Mouse (Mus musculus): ENCODE measurements around the gene Btbd9. TPM values are rescaled to one million over a fixed set of nuclear protein-coding genes. Genes with fewer than 3 reads are reported as not detected.

Btbd9 gene
- polyA plus RNA-seq, 1 experiment from 2014 or later: 137 TPM

GRCm38 (mm10) chr17:30268456-30268855 lies 307.8 kb downstream of the Btbd9 start:
- no peaks in the 10 kb centered on the region for H3K9me3 ChIP-seq
- no peak for ATAC-seq
- no peak overlapping the region for H3K9ac ChIP-seq (replicated peaks)
- 0 out of 2 replicates have a peak, but pooled peaks cover 10% of the 10 kb centered on the region for H3K36me3 ChIP-seq
- no peak overlapping the region for H3K27ac ChIP-seq
- peaks cover 2% of the 10 kb centered on the region; the same call in 1 of the 2 replicates for H3K4me1 ChIP-seq (replicated peaks)
- no peak overlapping the region for H3K4me2 ChIP-seq (replicated peaks)
- no peak overlapping the region for H3K4me3 ChIP-seq (replicated peaks)
- 90% methylated on average over 8 of the region's 8 CpGs for WGBS
- no peaks in the 10 kb centered on the region for H3K27me3 ChIP-seq

DNA sequence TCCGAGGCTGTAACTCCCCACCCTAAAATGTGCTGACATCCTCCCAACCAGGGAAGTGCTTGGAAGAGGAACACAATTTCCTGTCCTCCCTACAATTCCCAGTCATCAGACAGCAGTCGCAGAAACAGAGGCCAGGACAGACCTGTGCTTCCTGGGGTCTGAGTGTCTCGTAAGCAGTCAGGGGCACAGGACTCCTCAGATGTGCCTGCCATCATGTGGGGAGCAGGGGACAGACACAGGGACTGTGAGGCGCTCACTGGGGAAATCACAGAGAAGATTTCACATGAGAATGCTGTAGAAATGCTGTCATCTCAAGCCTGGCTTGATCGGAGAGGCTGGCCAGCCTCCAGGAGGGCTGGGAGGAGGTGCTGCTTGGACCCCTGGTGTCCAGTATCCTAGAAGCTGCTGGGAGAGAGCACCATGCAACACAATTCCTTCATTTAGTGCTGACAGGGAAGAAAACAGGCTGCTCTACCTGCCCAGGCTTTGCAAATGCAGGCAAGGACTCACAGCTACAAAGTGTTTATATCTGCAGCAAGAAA lies 308.8 kb downstream of the Btbd9 start:
- Histone ChIP-seq H3K4me2 (replicated peaks) (no peak overlapping the region), H3K36me3 (0 out of 2 replicates have a peak, but pooled peaks cover 10% of the 10 kb centered on the region), H3K9me3 (no peaks in the 10 kb centered on the region), H3K27ac (no peak overlapping the region), H3K4me3 (replicated peaks) (no peak overlapping the region), H3K4me1 (replicated peaks) (peaks cover 11% of the 10 kb centered on the region), H3K9ac (replicated peaks) (no peak overlapping the region), H3K27me3 (no peaks in the 10 kb centered on the region)
- no peak for ATAC-seq
- 78% methylated on average over 5 of the region's 5 CpGs for WGBS

- H3K36me3 ChIP-seq: 0 out of 2 replicates have a peak, but pooled peaks cover 10% of the 10 kb centered on the region
- ATAC-seq: no peak
- no peaks in the 10 kb centered on the region for H3K27me3 ChIP-seq
- H3K4me2 ChIP-seq (replicated peaks): no peak overlapping the region
- H3K9me3 ChIP-seq: no peaks in the 10 kb centered on the region
- H3K4me3 ChIP-seq (replicated peaks): no peak overlapping the region
- no peak overlapping the region for H3K27ac ChIP-seq
- no peak overlapping the region for H3K9ac ChIP-seq (replicated peaks)
- H3K4me1 ChIP-seq (replicated peaks): peaks cover 48% of the 10 kb centered on the region
- 85% methylated on average over 2 of the region's 2 CpGs for WGBS
Measured at GRCm38 (mm10) chr17:30263535-30263934, 312.8 kb downstream of the Btbd9 start.

DNA sequence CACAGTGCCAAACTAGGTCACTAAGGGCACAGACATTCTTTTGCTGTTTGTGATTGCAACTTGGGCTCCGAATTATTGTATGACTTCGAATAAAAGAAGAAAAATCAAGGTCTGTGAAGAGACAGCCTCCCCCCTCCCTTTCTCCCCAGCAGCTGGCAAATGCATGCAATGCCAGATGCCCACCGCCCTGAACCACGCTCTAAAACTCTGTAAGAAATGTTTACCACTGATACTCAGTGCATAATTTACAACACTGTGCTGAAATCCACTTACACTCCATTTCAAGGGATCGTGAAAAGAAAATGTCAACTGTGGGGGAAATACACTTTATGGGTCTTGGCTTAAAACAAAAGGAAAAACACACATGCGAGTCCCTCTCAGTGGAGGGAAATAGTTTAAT lies 313.3 kb downstream of the Btbd9 start:
- Histone ChIP-seq H3K9ac (replicated peaks) (no peak overlapping the region), H3K36me3 (0 out of 2 replicates have a peak, but pooled peaks cover 10% of the 10 kb centered on the region), H3K4me3 (replicated peaks) (no peak overlapping the region), H3K4me2 (replicated peaks) (no peak overlapping the region), H3K27ac (peak overlapping the region; percentile 64; the same call in 1 of the 2 replicates), H3K9me3 (no peaks in the 10 kb centered on the region), H3K4me1 (replicated peaks) (peaks cover 54% of the 10 kb centered on the region), H3K27me3 (no peaks in the 10 kb centered on the region)
- no peak for ATAC-seq
- WGBS: 83% methylated on average over 6 of the region's 6 CpGs

GRCm38 (mm10) chr17:30262440-30262839 lies 313.8 kb downstream of the Btbd9 start:
- no peak overlapping the region for H3K4me3 ChIP-seq (replicated peaks)
- H3K27ac ChIP-seq: peak overlapping the region; percentile 64; the same call in 1 of the 2 replicates
- H3K4me2 ChIP-seq (replicated peaks): no peak overlapping the region
- WGBS: 66% methylated on average over 4 of the region's 4 CpGs
- H3K9ac ChIP-seq (replicated peaks): no peak overlapping the region
- H3K9me3 ChIP-seq: no peaks in the 10 kb centered on the region
- peaks cover 59% of the 10 kb centered on the region for H3K4me1 ChIP-seq (replicated peaks)
- no peaks in the 10 kb centered on the region for H3K27me3 ChIP-seq
- 0 out of 2 replicates have a peak, but pooled peaks cover 8% of the 10 kb centered on the region for H3K36me3 ChIP-seq
- no peak for ATAC-seq

DNA sequence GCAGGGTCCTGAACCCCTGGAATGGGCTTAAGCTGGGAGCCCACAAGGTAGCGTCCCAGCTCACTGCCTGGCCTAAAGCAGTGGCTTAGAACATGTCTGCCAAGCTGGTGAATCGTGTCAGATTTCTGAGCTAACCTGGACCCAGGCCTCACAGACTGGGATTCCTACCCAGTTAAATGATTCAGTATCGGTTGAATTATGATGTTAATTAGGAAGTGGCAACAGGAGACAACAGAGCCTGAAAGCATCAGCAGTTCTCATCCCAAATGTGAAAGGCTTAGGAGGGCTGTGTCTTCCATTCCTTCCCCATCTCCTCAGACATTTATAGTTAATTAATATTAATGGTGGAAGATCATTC lies 314.3 kb downstream of the Btbd9 start:
- Histone ChIP-seq H3K4me2 (replicated peaks) (no peak overlapping the region), H3K27ac (peak overlapping the region; percentile 48; the same call in 1 of the 2 replicates), H3K9me3 (no peaks in the 10 kb centered on the region), H3K27me3 (no peaks in the 10 kb centered on the region), H3K9ac (replicated peaks) (no peak overlapping the region), H3K36me3 (0 out of 2 replicates have a peak, but pooled peaks cover 3% of the 10 kb centered on the region), H3K4me3 (replicated peaks) (no peak overlapping the region), H3K4me1 (replicated peaks) (peaks cover 60% of the 10 kb centered on the region)
- 43% methylated on average over 3 of the region's 3 CpGs for WGBS
- no peak for ATAC-seq

DNA sequence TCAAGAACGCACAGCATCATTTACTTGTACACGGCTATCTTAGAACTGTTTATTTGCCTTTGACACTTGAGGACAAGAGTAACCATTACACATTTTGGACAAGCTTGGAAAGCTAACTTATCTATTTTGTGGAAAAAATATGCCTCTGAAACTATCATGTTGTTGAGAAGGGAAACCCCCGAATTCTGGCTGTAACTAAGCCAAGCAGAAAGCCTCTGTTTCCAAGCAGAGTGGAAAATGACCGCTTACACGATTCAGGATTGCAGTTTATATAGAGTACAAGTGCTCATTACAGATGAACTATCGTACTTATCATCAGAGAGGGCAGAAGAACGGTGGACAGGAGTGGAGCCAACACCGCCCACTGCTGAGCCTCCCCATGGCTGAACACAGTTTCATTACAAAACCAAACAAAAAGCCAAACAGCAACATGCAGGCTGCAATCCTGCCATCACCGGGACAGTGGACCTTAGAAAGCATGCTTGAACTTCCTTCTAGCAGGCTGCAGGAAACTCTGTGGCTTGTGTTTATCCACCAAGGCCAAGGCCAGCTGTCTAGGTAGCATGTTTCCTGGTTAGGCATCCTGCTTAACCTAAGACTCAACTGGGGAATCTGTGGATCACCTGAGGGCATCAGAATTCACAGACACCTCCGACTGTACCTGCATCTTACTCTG lies 314.8 kb downstream of the Btbd9 start:
- no peaks in the 10 kb centered on the region for H3K36me3 ChIP-seq
- no peak overlapping the region for H3K9ac ChIP-seq (replicated peaks)
- H3K4me3 ChIP-seq (replicated peaks): no peak overlapping the region
- peaks cover 66% of the 10 kb centered on the region for H3K4me1 ChIP-seq (replicated peaks)
- no peaks in the 10 kb centered on the region for H3K9me3 ChIP-seq
- H3K27me3 ChIP-seq: no peaks in the 10 kb centered on the region
- no peak for ATAC-seq
- H3K27ac ChIP-seq: peak overlapping the region; percentile 48; the same call in 1 of the 2 replicates
- 72% methylated on average over 10 of the region's 10 CpGs for WGBS
- H3K4me2 ChIP-seq (replicated peaks): no peak overlapping the region

- H3K27ac ChIP-seq: no peak overlapping the region
- H3K36me3 ChIP-seq: no peaks in the 10 kb centered on the region
- no peak overlapping the region for H3K4me3 ChIP-seq (replicated peaks)
- ATAC-seq: no peak
- 43% methylated on average over 6 of the region's 6 CpGs for WGBS
- H3K9ac ChIP-seq (replicated peaks): no peak overlapping the region
- no peaks in the 10 kb centered on the region for H3K9me3 ChIP-seq
- H3K4me2 ChIP-seq (replicated peaks): no peak overlapping the region
- H3K4me1 ChIP-seq (replicated peaks): peaks cover 72% of the 10 kb centered on the region
- H3K27me3 ChIP-seq: no peaks in the 10 kb centered on the region
Measured at GRCm38 (mm10) chr17:30260641-30261306, 315.5 kb downstream of the Btbd9 start.

- Histone ChIP-seq H3K9me3 (no peaks in the 10 kb centered on the region), H3K4me2 (replicated peaks) (no peak overlapping the region), H3K4me1 (replicated peaks) (peaks cover 79% of the 10 kb centered on the region), H3K27me3 (no peaks in the 10 kb centered on the region), H3K4me3 (replicated peaks) (no peak overlapping the region), H3K27ac (no peak overlapping the region), H3K9ac (replicated peaks) (no peak overlapping the region), H3K36me3 (no peaks in the 10 kb centered on the region)
- no peak for ATAC-seq
- WGBS: 80% methylated on average over 6 of the region's 6 CpGs
Measured at GRCm38 (mm10) chr17:30259938-30260337, 316.4 kb downstream of the Btbd9 start.

DNA sequence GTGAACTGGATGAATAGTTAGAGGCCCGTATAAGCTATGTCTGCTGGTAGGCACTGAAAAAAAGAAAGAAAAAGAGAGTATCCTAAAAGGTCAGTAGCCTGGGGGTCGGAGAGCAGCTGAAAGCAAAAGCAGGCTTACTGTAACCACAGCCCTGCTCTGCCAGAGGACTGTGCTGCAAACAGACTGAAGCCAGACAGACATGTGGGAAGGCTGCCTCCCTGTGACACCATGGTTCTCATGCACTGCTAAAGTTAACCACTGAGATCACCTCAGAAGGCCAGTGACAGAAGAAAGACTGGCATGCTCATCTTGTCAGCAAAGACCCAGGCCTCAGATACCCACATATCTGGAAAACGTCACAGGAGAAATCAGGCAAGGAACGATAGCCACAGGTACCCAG lies 317.8 kb downstream of the Btbd9 start:
- Histone ChIP-seq H3K4me3 (replicated peaks) (no peak overlapping the region), H3K9ac (replicated peaks) (no peak overlapping the region), H3K27me3 (no peaks in the 10 kb centered on the region), H3K9me3 (no peaks in the 10 kb centered on the region), H3K36me3 (no peaks in the 10 kb centered on the region), H3K27ac (no peak overlapping the region), H3K4me2 (replicated peaks) (no peak overlapping the region), H3K4me1 (replicated peaks) (peaks cover 91% of the 10 kb centered on the region)
- WGBS: 70% methylated on average over 4 of the region's 4 CpGs
- ATAC-seq: no peak

DNA sequence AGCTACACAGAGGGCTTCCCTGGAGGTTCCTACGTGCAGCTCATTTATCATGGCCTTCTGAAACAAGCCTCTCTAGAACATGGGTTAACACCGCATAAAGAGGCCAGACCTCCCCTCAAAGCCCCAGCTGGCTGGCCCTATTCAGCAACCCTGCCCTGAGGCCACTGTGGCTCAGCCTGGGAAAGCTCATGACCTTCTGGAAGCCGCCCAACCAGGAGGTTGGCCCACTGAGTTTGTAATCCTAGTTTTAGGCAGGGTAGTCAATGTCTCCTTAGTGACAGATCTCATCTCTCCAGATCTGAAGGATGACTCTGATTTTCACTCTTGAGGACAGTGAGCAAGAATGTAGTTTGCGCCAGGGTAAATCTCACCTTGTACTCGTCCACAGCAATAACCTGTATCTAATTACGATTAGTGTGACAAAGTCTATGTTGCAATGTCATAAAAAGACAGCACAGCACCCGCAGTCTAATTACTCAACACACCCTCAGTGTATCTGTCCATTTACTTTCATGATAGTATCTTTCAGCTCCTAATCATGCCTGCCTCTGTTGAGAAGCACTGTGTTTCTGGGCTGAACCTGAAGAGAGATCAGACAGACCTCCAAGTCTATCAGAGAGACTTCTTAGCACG lies 320.2 kb downstream of the Btbd9 start:
- ATAC-seq: no peak
- Histone ChIP-seq H3K4me2 (replicated peaks) (no peak overlapping the region), H3K27ac (peak overlapping the region; percentile 42), H3K27me3 (no peaks in the 10 kb centered on the region), H3K4me3 (replicated peaks) (no peak overlapping the region), H3K9ac (replicated peaks) (no peak overlapping the region), H3K4me1 (replicated peaks) (peaks cover 67% of the 10 kb centered on the region), H3K36me3 (no peaks in the 10 kb centered on the region), H3K9me3 (no peaks in the 10 kb centered on the region)
- 67% methylated on average over 8 of the region's 8 CpGs for WGBS

DNA sequence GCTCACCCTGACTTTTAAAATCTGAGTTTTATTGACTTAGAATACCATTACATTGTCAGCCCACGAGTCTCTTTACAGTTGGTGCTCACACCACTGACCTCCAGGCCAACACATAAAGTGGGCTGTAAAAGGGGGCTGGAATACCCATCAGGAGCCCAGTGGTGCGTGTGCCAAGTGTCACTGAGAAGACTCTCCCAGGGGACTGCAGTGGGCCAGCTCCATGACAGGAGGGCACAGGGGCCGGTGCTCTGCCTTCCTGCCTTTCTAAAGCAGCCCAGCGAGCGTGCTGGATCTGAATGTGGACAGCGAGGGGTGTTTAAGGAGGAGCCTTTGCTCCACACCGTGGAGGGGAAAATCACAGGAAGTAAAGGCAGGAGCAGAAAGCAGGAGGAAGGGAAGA lies 322.4 kb downstream of the Btbd9 start:
- no peaks in the 10 kb centered on the region for H3K36me3 ChIP-seq
- peaks cover 58% of the 10 kb centered on the region for H3K4me1 ChIP-seq (replicated peaks)
- WGBS: 27% methylated on average over 7 of the region's 7 CpGs
- peak; percentile 12; the same call in 1 of the 2 replicates for ATAC-seq
- no peak overlapping the region for H3K4me3 ChIP-seq (replicated peaks)
- no peaks in the 10 kb centered on the region for H3K9me3 ChIP-seq
- no peak overlapping the region for H3K4me2 ChIP-seq (replicated peaks)
- H3K9ac ChIP-seq (replicated peaks): no peak overlapping the region
- H3K27ac ChIP-seq: no peak overlapping the region
- no peaks in the 10 kb centered on the region for H3K27me3 ChIP-seq
